8 mouse cellular contexts compared by ENCODE assay signal in the genomic region with DNA sequence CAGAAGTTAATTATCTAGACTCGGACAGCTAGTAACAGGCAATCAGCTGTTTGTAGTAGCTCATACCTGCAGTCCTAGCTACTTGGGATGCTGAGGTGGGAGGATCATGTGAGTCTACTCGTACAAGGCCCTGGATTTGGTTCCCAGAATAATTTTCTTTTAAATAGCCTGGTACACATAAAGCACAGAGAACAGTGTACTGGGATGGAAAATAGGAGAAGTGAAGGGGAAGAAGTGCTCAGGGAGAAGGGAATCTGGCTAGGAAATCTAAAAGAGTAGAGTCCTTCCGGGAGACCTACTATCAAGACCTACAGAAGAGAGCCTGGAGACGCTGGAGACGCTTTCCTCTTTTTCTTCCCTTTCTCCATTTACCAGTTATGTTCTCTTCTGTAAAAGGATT. TPM values are rescaled to one million over a fixed set of nuclear protein-coding genes. Genes with fewer than 3 reads are reported as not detected.
A peak's percentile ranks its signal among the peaks of the same experiment; 100 is the strongest.
DNase-seq lines count a peak whose midpoint lies in the region; ATAC-seq and TF ChIP-seq lines count a peak whose summit lies in the region.

No protein-coding gene starts in this region.

- H3K4me3 ChIP-seq in heart, postnatal 0 days (ENCODE audit: low read depth, low read length), result peak overlapping the region; percentile 44
- no peak overlapping the region for H3K4me3 ChIP-seq in heart, adult 2 months
- peak overlapping the region; percentile 52 for H3K4me3 ChIP-seq in embryonic facial prominence, embryonic 10.5 days
- H3K4me3 ChIP-seq in hindbrain, embryonic 15.5 days, result peak overlapping the region; percentile 42
- H3K4me3 ChIP-seq in midbrain, embryonic 13.5 days (replicated peaks), result peak overlapping the region; percentile 39

- H3K9ac ChIP-seq in heart, postnatal 0 days (replicated peaks; ENCODE audit: low read depth, low read length), result no peak overlapping the region
- H3K9ac ChIP-seq in heart, adult 2 months (ENCODE audit: low read depth, low read length), result no peak overlapping the region
- peak overlapping the region; percentile 49; the same call in 1 of the 2 replicates for H3K9ac ChIP-seq in hindbrain, embryonic 15.5 days
- H3K9ac ChIP-seq in midbrain, embryonic 13.5 days (replicated peaks), result peak overlapping the region; percentile 59; the same call in 1 of the 2 replicates

- H3K36me3 ChIP-seq in heart, postnatal 0 days (replicated peaks; ENCODE audit: control insufficient read depth, insufficient read depth, low read length), result no peaks in the 10 kb centered on the region
- H3K36me3 ChIP-seq in heart, adult 2 months (ENCODE audit: control insufficient read depth, insufficient read depth, low read length), result no peaks in the 10 kb centered on the region
- no peaks in the 10 kb centered on the region for H3K36me3 ChIP-seq in embryonic facial prominence, embryonic 10.5 days (replicated peaks)
- no peaks in the 10 kb centered on the region for H3K36me3 ChIP-seq in hindbrain, embryonic 15.5 days
- no peaks in the 10 kb centered on the region for H3K36me3 ChIP-seq in midbrain, embryonic 13.5 days

- intact Hi-C loops in heart, adult 2 months (cut with DNase I), result loop anchor here (10.0 kb wide), 1 partner anchor 519 kb away; no protein-coding TSS in a partner anchor

- no peaks in the 10 kb centered on the region for H3K79me2 ChIP-seq in heart, adult 2 months (replicated peaks; ENCODE audit: control insufficient read depth, insufficient read depth, low read length)

- TF ChIP-seq EP300 in heart, postnatal 0 days (IDR thresholded peaks at IDR 0.05; ENCODE audit: low read depth), result no peak
- no peak for TF ChIP-seq EP300 in heart, adult 2 months (IDR thresholded peaks at IDR 0.05; ENCODE audit: insufficient read depth, low read depth, low read length)

- TF ChIP-seq POLR2A in heart, adult 2 months (IDR thresholded peaks at IDR 0.05; ENCODE audit: insufficient read depth, low read depth, low read length), result no peak

- no peak for ATAC-seq in heart, postnatal 0 days (ENCODE audit: insufficient read depth, low read depth)
- no peak for ATAC-seq in hindbrain, embryonic 15.5 days (ENCODE audit: low FRiP score, low read depth)
- no peak for ATAC-seq in midbrain, embryonic 13.5 days

- no peaks in the 10 kb centered on the region for H3K9me3 ChIP-seq in heart, postnatal 0 days (replicated peaks; ENCODE audit: control insufficient read depth, low read length)
- H3K9me3 ChIP-seq in embryonic facial prominence, embryonic 10.5 days, result no peaks in the 10 kb centered on the region
- H3K9me3 ChIP-seq in hindbrain, embryonic 15.5 days, result no peaks in the 10 kb centered on the region
- H3K9me3 ChIP-seq in midbrain, embryonic 13.5 days, result no peaks in the 10 kb centered on the region

- no peak for DNase-seq in heart, postnatal 0 days (ENCODE audit: low spot score)
- no peak for DNase-seq in heart, adult 2 months
- no peak for DNase-seq in embryonic facial prominence, embryonic 10.5 days (ENCODE audit: low spot score)
- no peak for DNase-seq in thymus, adult 18-20 months
- DNase-seq in gastrocnemius, adult 8-10 months (ENCODE audit: low spot score in 2 of 2), result no peak
- no peak for DNase-seq in cerebellum, postnatal 4 days (ENCODE audit: low spot score in 2 of 2)

- 32% methylated on average over 5 of the region's 5 CpGs for WGBS in heart, postnatal 0 days
- 50% methylated on average over 5 of the region's 5 CpGs for WGBS in heart, adult 2 months
- 26% methylated on average over 5 of the region's 5 CpGs for WGBS in embryonic facial prominence, embryonic 10.5 days
- WGBS in hindbrain, embryonic 15.5 days, result 26% methylated on average over 5 of the region's 5 CpGs
- 21% methylated on average over 5 of the region's 5 CpGs for WGBS in midbrain, embryonic 13.5 days

- no peak for TF ChIP-seq CTCF in heart, postnatal 0 days (IDR thresholded peaks at IDR 0.05; ENCODE audit: low read depth)
- no peak for TF ChIP-seq CTCF in heart, adult 2 months (IDR thresholded peaks at IDR 0.05)

- peaks cover 14% of the 10 kb centered on the region for H3K4me1 ChIP-seq in heart, postnatal 0 days (ENCODE audit: control insufficient read depth, insufficient read depth)
- H3K4me1 ChIP-seq in heart, adult 2 months (ENCODE audit: control insufficient read depth, insufficient read depth, low read length), result peaks cover 1% of the 10 kb centered on the region; the same call in 1 of the 2 replicates
- H3K4me1 ChIP-seq in embryonic facial prominence, embryonic 10.5 days, result peaks cover 20% of the 10 kb centered on the region
- H3K4me1 ChIP-seq in hindbrain, embryonic 15.5 days (replicated peaks), result peaks cover 24% of the 10 kb centered on the region
- peaks cover 31% of the 10 kb centered on the region for H3K4me1 ChIP-seq in midbrain, embryonic 13.5 days (replicated peaks)

- H3K27me3 ChIP-seq in heart, postnatal 0 days (ENCODE audit: control insufficient read depth, insufficient read depth, low read length), result no peaks in the 10 kb centered on the region
- no peaks in the 10 kb centered on the region; the same call in 1 of the 2 replicates for H3K27me3 ChIP-seq in heart, adult 2 months (ENCODE audit: control insufficient read depth, insufficient read depth, low read length)
- H3K27me3 ChIP-seq in embryonic facial prominence, embryonic 10.5 days (replicated peaks; ENCODE audit: low read depth, poor library complexity, severe bottlenecking), result peaks cover 18% of the 10 kb centered on the region; the same call in 1 of the 2 replicates
- no peaks in the 10 kb centered on the region for H3K27me3 ChIP-seq in hindbrain, embryonic 15.5 days
- no peaks in the 10 kb centered on the region for H3K27me3 ChIP-seq in midbrain, embryonic 13.5 days

- H3K27ac ChIP-seq in heart, postnatal 0 days (ENCODE audit: low read depth), result peak overlapping the region; percentile 19; the same call in 1 of the 2 replicates
- no peak overlapping the region; the same call in 1 of the 2 replicates for H3K27ac ChIP-seq in heart, adult 2 months
- no peak overlapping the region for H3K27ac ChIP-seq in embryonic facial prominence, embryonic 10.5 days (replicated peaks)
- H3K27ac ChIP-seq in hindbrain, embryonic 15.5 days (replicated peaks), result peak overlapping the region; percentile 82
- H3K27ac ChIP-seq in midbrain, embryonic 13.5 days, result peak overlapping the region; percentile 83

- H3K4me2 ChIP-seq in heart, postnatal 0 days (ENCODE audit: low read depth, low read length), result peak overlapping the region; percentile 78
- H3K4me2 ChIP-seq in hindbrain, embryonic 15.5 days, result peak overlapping the region; percentile 95
- peak overlapping the region; percentile 85 for H3K4me2 ChIP-seq in midbrain, embryonic 13.5 days (replicated peaks)

RNA-seq across cellular contexts. Expression of a gene that starts 16.4 kb away (rescaled TPM):
- total RNA-seq in heart, postnatal 0 days (2014; rRNA removed; ENCODE audit: low replicate concordance), result 29.5 and 35.9 TPM in 2 replicates
- polyA plus RNA-seq in heart, postnatal 0 days (2015; fragmentation: Nextera tagmentation; extraction: Ambion mirVana), result 13.7 and 14.2 TPM in 2 replicates
- 10 to 100 TPM; 50.9 to 56.8 TPM for total RNA-seq in heart, adult 2 months (2021)
- 7.8 and 18.2 TPM in 2 replicates for polyA plus RNA-seq in heart, adult 2 months (2012; rRNA removed)
- 11.9 and 13.5 TPM in 2 replicates for polyA plus RNA-seq in embryonic facial prominence, embryonic 10.5 days (2016; fragmentation: Nextera tagmentation; extraction: Ambion mirVana)
- 20.3 and 20.8 TPM in 2 replicates for polyA plus RNA-seq in hindbrain, embryonic 15.5 days (2015; fragmentation: Nextera tagmentation; extraction: Ambion mirVana)
- 23.9 and 27.1 TPM in 2 replicates for polyA plus RNA-seq in midbrain, embryonic 13.5 days (2015; fragmentation: Nextera tagmentation; extraction: Ambion mirVana)
- 10 to 100 TPM; 37.9 to 48.6 (median 40.6) TPM for total RNA-seq in gastrocnemius, adult 8-10 months (2022)

Comparison
In these comparisons a context has a peak if more than half of its experiments do, and no peak if none do; other contexts are left out.
1. H3K27ac ChIP-seq: peak in heart, postnatal 0 days (single experiment), hindbrain, embryonic 15.5 days (single experiment) and midbrain, embryonic 13.5 days (single experiment); none in heart, adult 2 months (single experiment) and embryonic facial prominence, embryonic 10.5 days (single experiment).
2. H3K9ac ChIP-seq: peak in hindbrain, embryonic 15.5 days (single experiment) and midbrain, embryonic 13.5 days (single experiment); none in heart, postnatal 0 days (single experiment) and heart, adult 2 months (single experiment).
3. Peak in every context shown above with its lines, with median percentiles within 50 percentile points of each other: H3K4me2 ChIP-seq.